Mouse (Mus musculus) stomach, postnatal 0 days (tissue): ENCODE data around the gene Fads3.

ENCODE experiments used
- CTCF ChIP-seq: IDR thresholded peaks from 2 replicates; pipeline ENCODE4 v1.5.1; 2016; ENCODE audit warnings: antibody characterized with exemption, low read depth, mild to moderate bottlenecking, moderate library complexity
- EP300 ChIP-seq: optimal IDR thresholded peaks from 2 replicates; pipeline ENCODE3; 2016; ENCODE audit warnings: antibody characterized with exemption

- TF ChIP-seq CTCF (no peak), EP300 (no peak)
Measured at GRCm38 (mm10) chr19:10016151-10016550, 25.2 kb upstream of the Fads3 start.
